Mouse (Mus musculus): ENCODE measurements around the gene Gstz1. TPM values are rescaled to one million over a fixed set of nuclear protein-coding genes. Genes with fewer than 3 reads are reported as not detected.

Gstz1 gene
- polyA plus RNA-seq (2012), result 4.7 and 6.0 TPM in 2 replicates

- TF ChIP-seq GATA1 (IDR thresholded peaks at IDR 0.05; ENCODE audit: low read length), result no peak
These were observed at the start of gene Gstz1 for GRCm38 (mm10) chr12:87146966-87147365. Gene Gstz1, plus strand, starts transcription at chr12:87147165.

GRCm38 (mm10) chr12:87100331-87100730 is 46.6 kb upstream of the Gstz1 start:
- TF ChIP-seq GATA1 (IDR thresholded peaks at IDR 0.05; ENCODE audit: low read length), result no peak

GRCm38 (mm10) chr12:87102165-87102631 is 44.8 kb upstream of the Gstz1 start, which contains the start of gene Ngb:
Gene Ngb, minus strand, starts transcription at chr12:87102539.
- no peak for TF ChIP-seq GATA1 (IDR thresholded peaks at IDR 0.05; ENCODE audit: low read length)

- TF ChIP-seq GATA1 (IDR thresholded peaks at IDR 0.05; ENCODE audit: low read length), result no peak
These were observed 43.5 kb upstream of the Gstz1 start for GRCm38 (mm10) chr12:87103471-87103870.

- TF ChIP-seq GATA1 (IDR thresholded peaks at IDR 0.05; ENCODE audit: low read length), result no peak
These were observed 42.2 kb upstream of the Gstz1 start for GRCm38 (mm10) chr12:87104796-87105195.

- TF ChIP-seq GATA1 (IDR thresholded peaks at IDR 0.05; ENCODE audit: low read length), result no peak
These were observed 39.5 kb upstream of the Gstz1 start for GRCm38 (mm10) chr12:87107357-87107977.

- TF ChIP-seq GATA1 (IDR thresholded peaks at IDR 0.05; ENCODE audit: low read length), result no peak
These were observed 24.9 kb upstream of the Gstz1 start for GRCm38 (mm10) chr12:87121918-87122589.

- TF ChIP-seq GATA1 (IDR thresholded peaks at IDR 0.05; ENCODE audit: low read length), result no peak
These were observed 19.7 kb upstream of the Gstz1 start for GRCm38 (mm10) chr12:87127256-87127655.

- TF ChIP-seq GATA1 (IDR thresholded peaks at IDR 0.05; ENCODE audit: low read length), result no peak
These were observed 16.7 kb upstream of the Gstz1 start for GRCm38 (mm10) chr12:87130224-87130623.

- no peak for TF ChIP-seq GATA1 (IDR thresholded peaks at IDR 0.05; ENCODE audit: low read length)
These were observed 15.8 kb upstream of the Gstz1 start for GRCm38 (mm10) chr12:87131181-87131580.

GRCm38 (mm10) chr12:87131619-87132018 is 15.3 kb upstream of the Gstz1 start:
- no peak for TF ChIP-seq GATA1 (IDR thresholded peaks at IDR 0.05; ENCODE audit: low read length)

GRCm38 (mm10) chr12:87132210-87132609 is 14.8 kb upstream of the Gstz1 start:
- TF ChIP-seq GATA1 (IDR thresholded peaks at IDR 0.05; ENCODE audit: low read length), result no peak

GRCm38 (mm10) chr12:87132784-87133183 is 14.2 kb upstream of the Gstz1 start:
- no peak for TF ChIP-seq GATA1 (IDR thresholded peaks at IDR 0.05; ENCODE audit: low read length)

- no peak for TF ChIP-seq GATA1 (IDR thresholded peaks at IDR 0.05; ENCODE audit: low read length)
These were observed 9.3 kb upstream of the Gstz1 start for GRCm38 (mm10) chr12:87137439-87138341.

GRCm38 (mm10) chr12:87138342-87138701 is 8.6 kb upstream of the Gstz1 start:
- TF ChIP-seq GATA1 (IDR thresholded peaks at IDR 0.05; ENCODE audit: low read length), result no peak

- no peak for TF ChIP-seq GATA1 (IDR thresholded peaks at IDR 0.05; ENCODE audit: low read length)
These were observed 8.2 kb upstream of the Gstz1 start for GRCm38 (mm10) chr12:87138768-87139167.

Measured in G1E-ER4 (cell line).